Mouse (Mus musculus) megakaryocyte, embryonic 14.5 days (primary cell): ENCODE measurements around the gene Clic5. TPM values are rescaled to one million over a fixed set of nuclear protein-coding genes. Genes with fewer than 3 reads are reported as not detected.

ENCODE experiments used
- H3K27me3 ChIP-seq: replicated peaks from 2 replicates; pipeline ENCODE3; 2012; ENCODE audit warnings: inconsistent platforms
- H3K36me3 ChIP-seq: replicated peaks from 2 replicates; pipeline ENCODE3; 2012; ENCODE audit warnings: low read length, inconsistent platforms, mixed read lengths
- H3K4me1 ChIP-seq: 2 replicates; pipeline ENCODE4 v1.6.1; 2012; ENCODE audit warnings: inconsistent platforms
- H3K4me3 ChIP-seq: replicated peaks from 2 replicates; pipeline ENCODE3; 2012; ENCODE audit warnings: moderate library complexity, mild to moderate bottlenecking, inconsistent platforms
- H3K9me3 ChIP-seq: 2 replicates; pipeline ENCODE4 v1.6.1; 2012; ENCODE audit warnings: inconsistent platforms
- FLI1 ChIP-seq: IDR thresholded peaks from 2 replicates; pipeline ENCODE4 v1.6.1; 2012; ENCODE audit warnings: low read length, inconsistent platforms, mixed read lengths
- GATA1 ChIP-seq: IDR thresholded peaks from 3 replicates; pipeline ENCODE4 v1.6.1; 2012; ENCODE audit warnings: mixed read lengths, low read length, inconsistent platforms, borderline replicate concordance
- polyA plus RNA-seq: library from polyadenylated mRNA; stranded (reverse); fragments of >175 nt; gene quantifications from 2 replicates; pipeline ENCODE4 v1.2.3, GENCODE M21; 2012; ENCODE audit warnings: low replicate concordance; ENCODE audit not compliant: insufficient read depth

The Clic5 gene
- polyA plus RNA-seq, 1 experiment = not detected

DNA sequence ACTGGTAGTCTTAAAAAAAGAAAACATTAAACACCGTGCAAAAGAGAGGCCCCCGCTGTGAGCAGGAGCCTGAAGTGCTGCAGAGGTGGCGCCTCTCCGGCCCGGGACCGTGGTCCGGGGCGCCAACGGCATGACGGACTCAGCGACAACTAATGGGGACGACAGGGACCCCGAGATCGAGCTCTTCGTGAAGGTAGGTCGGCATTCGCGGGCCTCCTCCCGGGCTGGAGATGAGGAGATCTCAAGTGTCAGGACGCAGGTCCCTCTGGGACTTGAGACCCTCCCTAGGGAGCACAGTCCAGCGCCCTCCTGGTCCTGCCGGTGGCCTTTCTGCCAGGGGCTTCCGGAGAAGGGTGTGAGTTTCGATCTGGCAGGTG, 373 bp downstream of the Clic5 start:
- TF ChIP-seq GATA1 (no peak), FLI1 (no peak)
- no peaks in the 10 kb centered on the region for H3K36me3 ChIP-seq
- H3K4me1 ChIP-seq = peaks cover 30% of the 10 kb centered on the region
- peaks cover 7% of the 10 kb centered on the region; the same call in 1 of the 2 replicates for H3K9me3 ChIP-seq
- H3K27me3 ChIP-seq = peaks cover 39% of the 10 kb centered on the region
- peak overlapping the region; percentile 90 for H3K4me3 ChIP-seq

- Histone ChIP-seq H3K36me3 (no peaks in the 10 kb centered on the region), H3K4me3 (no peak overlapping the region)
- TF ChIP-seq GATA1 = no peak
- no peak for TF ChIP-seq FLI1
Measured at GRCm38 (mm10) chr17:44189696-44190095, 1.3 kb downstream of the Clic5 start.

GRCm38 (mm10) chr17:44190246-44190645, 1.9 kb downstream of the Clic5 start:
- Histone ChIP-seq H3K9me3 (peaks cover 7% of the 10 kb centered on the region; the same call in 1 of the 2 replicates), H3K4me3 (no peak overlapping the region), H3K36me3 (no peaks in the 10 kb centered on the region), H3K4me1 (peaks cover 30% of the 10 kb centered on the region), H3K27me3 (peaks cover 40% of the 10 kb centered on the region)
- TF ChIP-seq FLI1 = no peak
- TF ChIP-seq GATA1 = no peak

More at GRCm38 (mm10) chr17:44189696-44190095, 1.3 kb downstream of the Clic5 start:
- peaks cover 30% of the 10 kb centered on the region for H3K4me1 ChIP-seq
- peaks cover 40% of the 10 kb centered on the region for H3K27me3 ChIP-seq
- H3K9me3 ChIP-seq = peaks cover 7% of the 10 kb centered on the region; the same call in 1 of the 2 replicates

DNA sequence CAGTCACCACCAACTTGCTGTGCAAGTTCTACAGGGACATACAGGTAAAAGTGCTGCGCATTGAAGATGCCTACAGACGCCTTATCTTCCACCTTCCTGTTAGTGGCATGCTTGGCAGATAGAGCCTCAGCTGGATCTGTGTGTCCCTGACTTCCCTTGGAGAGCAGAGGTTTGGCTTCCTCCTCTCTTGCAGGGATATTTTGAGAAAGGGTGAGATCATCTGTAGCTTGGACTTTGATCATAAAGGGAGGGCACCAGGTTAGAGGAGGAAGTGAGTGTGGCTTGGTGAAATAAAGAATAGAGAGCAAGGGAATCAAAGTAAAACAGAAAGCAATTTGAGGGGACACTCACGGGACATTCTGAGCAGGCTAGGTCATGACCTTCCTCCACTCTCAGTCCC, 4.6 kb downstream of the Clic5 start:
- Histone ChIP-seq H3K36me3 (no peaks in the 10 kb centered on the region), H3K27me3 (peaks cover 39% of the 10 kb centered on the region), H3K4me3 (peak overlapping the region; percentile 42), H3K4me1 (peaks cover 27% of the 10 kb centered on the region), H3K9me3 (no peaks in the 10 kb centered on the region)
- TF ChIP-seq FLI1 = no peak
- TF ChIP-seq GATA1 = no peak

GRCm38 (mm10) chr17:44199158-44199557, 10.8 kb downstream of the Clic5 start:
- Histone ChIP-seq H3K4me1 (no peaks in the 10 kb centered on the region), H3K9me3 (no peaks in the 10 kb centered on the region; the same call in 1 of the 2 replicates), H3K27me3 (peaks cover 11% of the 10 kb centered on the region), H3K4me3 (no peak overlapping the region), H3K36me3 (no peaks in the 10 kb centered on the region)
- no peak for TF ChIP-seq FLI1
- no peak for TF ChIP-seq GATA1

DNA sequence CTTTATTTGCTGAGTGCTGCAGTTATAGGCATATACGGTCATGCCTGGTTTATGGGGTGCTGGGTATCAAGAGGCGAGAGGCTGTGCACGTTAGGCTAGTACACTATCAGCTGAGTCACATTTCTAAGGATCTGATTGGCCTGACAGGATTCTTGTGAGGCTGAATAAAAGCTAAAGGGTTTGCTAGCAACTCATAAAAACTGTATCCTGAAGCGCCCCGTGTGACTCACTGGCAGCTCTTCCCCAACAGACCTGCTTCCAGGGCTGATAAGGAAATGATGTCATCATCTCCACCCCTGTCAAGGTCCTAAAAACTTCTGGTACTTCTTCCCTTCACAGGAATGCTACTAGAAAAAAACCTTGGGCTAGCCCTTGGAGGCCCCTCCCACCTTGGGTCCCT, 14.6 kb downstream of the Clic5 start:
- Histone ChIP-seq H3K4me3 (no peak overlapping the region), H3K27me3 (peaks cover 9% of the 10 kb centered on the region), H3K36me3 (no peaks in the 10 kb centered on the region), H3K4me1 (no peaks in the 10 kb centered on the region), H3K9me3 (no peaks in the 10 kb centered on the region; the same call in 1 of the 2 replicates)
- TF ChIP-seq GATA1 (no peak), FLI1 (no peak)

- H3K4me1 ChIP-seq = no peaks in the 10 kb centered on the region
- H3K4me3 ChIP-seq = no peak overlapping the region
- no peak for TF ChIP-seq GATA1
- no peak for TF ChIP-seq FLI1
- H3K9me3 ChIP-seq = no peaks in the 10 kb centered on the region; the same call in 1 of the 2 replicates
- no peaks in the 10 kb centered on the region for H3K36me3 ChIP-seq
- H3K27me3 ChIP-seq = peaks cover 3% of the 10 kb centered on the region
Measured at GRCm38 (mm10) chr17:44204787-44205186, 16.4 kb downstream of the Clic5 start.

DNA sequence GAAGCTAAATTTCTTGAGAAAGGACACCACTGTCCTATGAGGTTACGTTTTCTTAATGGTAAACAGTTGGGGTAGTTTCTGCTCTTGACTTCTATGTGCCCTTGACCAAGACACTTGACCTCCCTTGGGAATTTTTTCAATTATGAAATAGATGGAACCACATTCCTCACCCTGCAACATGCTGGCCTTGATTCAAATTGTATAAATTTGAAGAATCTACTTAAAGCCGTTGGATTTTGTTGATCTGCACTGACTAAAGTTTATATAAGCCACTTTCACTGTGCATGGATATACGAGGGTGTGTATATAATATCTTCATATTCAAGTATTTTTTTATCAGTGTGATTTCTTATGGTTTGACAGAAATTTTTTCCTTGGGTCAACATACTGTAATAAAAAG, 17.2 kb downstream of the Clic5 start:
- no peaks in the 10 kb centered on the region for H3K27me3 ChIP-seq
- H3K4me3 ChIP-seq = no peak overlapping the region
- H3K36me3 ChIP-seq = no peaks in the 10 kb centered on the region
- no peak for TF ChIP-seq GATA1
- TF ChIP-seq FLI1 = no peak
- H3K9me3 ChIP-seq = no peaks in the 10 kb centered on the region; the same call in 1 of the 2 replicates
- no peaks in the 10 kb centered on the region for H3K4me1 ChIP-seq

GRCm38 (mm10) chr17:44208900-44209299, 20.5 kb downstream of the Clic5 start:
- H3K9me3 ChIP-seq = no peaks in the 10 kb centered on the region; the same call in 1 of the 2 replicates
- no peak overlapping the region for H3K4me3 ChIP-seq
- TF ChIP-seq GATA1 = no peak
- no peak for TF ChIP-seq FLI1

GRCm38 (mm10) chr17:44212960-44213619, 24.7 kb downstream of the Clic5 start:
- TF ChIP-seq FLI1 (no peak), GATA1 (no peak)

More at GRCm38 (mm10) chr17:44208900-44209299, 20.5 kb downstream of the Clic5 start:
- Histone ChIP-seq H3K27me3 (no peaks in the 10 kb centered on the region), H3K4me1 (no peaks in the 10 kb centered on the region), H3K36me3 (no peaks in the 10 kb centered on the region)

DNA sequence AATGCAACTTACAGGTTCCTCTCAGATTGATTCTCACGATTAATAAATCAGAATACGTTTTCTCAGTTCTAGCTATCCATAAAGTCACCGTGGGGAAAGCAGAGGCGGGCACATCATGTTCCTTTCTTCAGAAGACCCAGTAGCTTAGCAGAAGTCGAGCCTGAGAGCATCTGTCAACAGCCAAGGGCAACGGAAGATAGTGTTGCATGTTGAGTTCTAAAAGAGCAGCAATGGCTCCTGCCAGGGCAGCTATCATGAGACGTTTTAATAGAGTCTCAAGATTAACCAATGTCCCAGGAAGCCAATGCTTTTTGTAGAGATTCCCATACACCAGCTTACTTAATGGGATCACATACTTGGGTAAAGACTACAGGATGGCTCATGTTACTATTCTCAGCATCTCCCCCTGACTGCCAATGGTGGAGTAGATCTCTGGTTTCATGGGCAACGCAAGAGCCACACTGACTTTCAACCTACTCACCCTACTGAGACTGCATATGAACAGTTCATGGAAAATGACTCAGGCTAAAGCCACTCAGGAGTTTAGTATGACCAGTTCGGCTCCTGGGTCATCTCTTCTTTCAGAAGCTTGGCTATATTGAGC, 26.9 kb downstream of the Clic5 start:
- no peaks in the 10 kb centered on the region for H3K9me3 ChIP-seq
- no peaks in the 10 kb centered on the region for H3K36me3 ChIP-seq
- H3K27me3 ChIP-seq = no peaks in the 10 kb centered on the region

More at GRCm38 (mm10) chr17:44212960-44213619, 24.7 kb downstream of the Clic5 start:
- no peaks in the 10 kb centered on the region for H3K27me3 ChIP-seq
- no peaks in the 10 kb centered on the region for H3K4me1 ChIP-seq
- H3K36me3 ChIP-seq = no peaks in the 10 kb centered on the region
- no peak overlapping the region for H3K4me3 ChIP-seq
- H3K9me3 ChIP-seq = no peaks in the 10 kb centered on the region

More for the DNA sequence above, 26.9 kb downstream of the Clic5 start:
- Histone ChIP-seq H3K4me1 (no peaks in the 10 kb centered on the region), H3K4me3 (no peak overlapping the region)
- TF ChIP-seq FLI1 = no peak
